Mouse (Mus musculus) adrenal gland, postnatal 14 days (tissue): ENCODE results near the gene Tjp2. TPM values are rescaled to one million over a fixed set of nuclear protein-coding genes. Genes with fewer than 3 reads are reported as not detected.
"Not testable (repeated sequence)": the region's sequence is repeated elsewhere in the genome, so short reads cannot be mapped to it uniquely, and the experiment has no call there.

Experiments
- DNase-seq: peaks from one replicate; pipeline ENCODE4 v3.0.0; 2021; ENCODE audit warnings: mixed read lengths
- total RNA-seq: library from RNA; stranded (reverse); gene quantifications from 2 replicates; pipeline ENCODE4 v1.2.3, GENCODE M21; 2021

The Tjp2 gene
- total RNA-seq, 1 experiment from 2014 or later = 11.2 TPM

- DNase-seq = no peak
These were observed 3.4 kb downstream of the Tjp2 start for GRCm38 (mm10) chr19:24221455-24221854.

DNA sequence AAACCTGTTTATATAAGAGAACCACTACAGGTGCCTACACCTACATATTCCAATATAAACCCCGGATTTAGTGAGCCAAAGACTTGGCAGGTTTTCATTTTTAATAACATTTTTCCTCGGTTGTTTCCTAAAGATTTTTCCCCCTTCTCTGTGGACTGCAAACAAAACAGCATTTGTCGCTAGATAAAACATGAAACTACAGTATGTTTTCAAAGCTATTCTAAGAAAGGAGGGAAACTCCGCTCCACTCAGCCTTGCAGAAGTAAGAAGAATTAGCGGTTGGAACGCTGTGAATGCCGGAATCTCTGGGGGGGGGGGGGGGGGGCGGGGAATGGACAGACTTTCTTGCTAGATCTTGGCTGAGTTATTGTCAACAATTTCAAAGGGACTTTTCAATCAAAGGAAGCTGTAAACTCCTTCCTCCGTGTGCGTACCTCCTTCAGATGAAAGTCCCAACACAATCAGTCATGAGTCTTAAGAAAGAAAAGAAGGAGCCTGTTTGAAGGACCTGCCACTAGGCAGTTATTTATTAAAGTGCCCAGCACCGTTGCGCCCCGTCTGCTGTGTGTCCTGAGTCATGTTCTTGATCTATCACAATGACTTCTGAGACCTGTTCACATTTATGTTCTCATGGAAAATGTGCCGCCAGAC is 3.9 kb downstream of the Tjp2 start:
- DNase-seq = no peak

- DNase-seq = no peak
These were observed 5.8 kb downstream of the Tjp2 start for GRCm38 (mm10) chr19:24219011-24219410.

DNA sequence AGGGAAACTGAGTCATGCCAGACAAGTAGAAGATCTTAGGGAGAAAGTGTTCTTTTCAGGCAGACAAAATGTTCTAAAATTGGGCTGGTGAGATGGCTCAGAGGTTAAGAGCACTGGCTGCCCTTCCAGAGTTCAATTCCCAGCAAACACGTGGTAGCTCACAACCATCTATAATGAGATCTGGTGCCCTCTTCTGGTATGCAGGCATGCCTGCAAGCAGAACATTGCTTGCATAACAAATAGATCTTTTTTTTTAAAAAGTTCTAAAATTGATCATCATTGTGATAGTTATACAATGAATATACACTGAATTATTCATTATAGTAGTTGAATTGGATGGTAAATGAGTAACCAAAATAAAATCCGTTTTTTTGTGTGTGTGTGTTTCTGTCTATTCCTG is 6.5 kb downstream of the Tjp2 start:
- DNase-seq = no peak

DNA sequence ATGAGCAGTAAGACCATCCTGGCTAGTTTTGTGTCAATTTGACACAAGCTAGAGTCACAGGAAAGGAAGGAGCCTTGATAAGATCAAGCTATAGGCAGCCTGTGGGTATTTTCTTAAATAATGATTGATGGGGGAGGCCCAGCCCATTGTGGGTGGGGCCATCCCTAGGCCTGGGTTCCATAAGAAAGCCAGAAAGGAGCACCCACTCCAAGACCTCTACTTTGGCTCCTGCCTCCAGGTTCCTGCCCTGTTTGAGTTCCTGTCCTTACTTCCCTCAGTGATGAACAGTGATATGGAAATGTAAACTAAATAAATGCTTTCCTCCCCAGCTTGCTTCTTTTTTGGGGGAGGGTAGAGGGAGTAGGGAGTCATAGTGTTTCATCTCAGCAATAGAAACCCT is 7.0 kb downstream of the Tjp2 start:
- DNase-seq = no peak

- DNase-seq = no peak
These were observed 8.1 kb downstream of the Tjp2 start for GRCm38 (mm10) chr19:24216771-24217170.

GRCm38 (mm10) chr19:24214939-24215338 is 9.9 kb downstream of the Tjp2 start:
- no peak for DNase-seq

DNA sequence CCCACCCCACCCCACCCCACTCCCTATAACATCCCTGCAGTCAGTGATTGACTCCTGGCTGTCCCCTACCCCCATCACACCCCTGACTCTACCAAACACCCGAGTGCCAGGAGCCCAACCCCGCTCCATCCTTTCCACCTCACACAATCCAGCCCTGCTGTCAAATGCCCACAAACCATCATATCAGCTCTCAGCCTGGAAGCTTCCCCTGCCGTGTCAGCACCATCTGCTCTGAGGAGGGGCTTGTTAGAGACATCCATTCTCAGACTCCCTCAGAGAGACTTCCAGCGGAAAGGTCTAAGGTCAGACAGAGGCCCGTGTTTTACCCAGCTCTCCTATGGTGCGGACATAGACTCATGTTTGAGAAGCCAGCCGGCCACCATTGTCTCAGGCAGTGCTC is 11.5 kb downstream of the Tjp2 start:
- no peak for DNase-seq

- DNase-seq = no peak
These were observed 12.1 kb downstream of the Tjp2 start for GRCm38 (mm10) chr19:24212552-24213249.

GRCm38 (mm10) chr19:24211168-24211567 is 13.7 kb downstream of the Tjp2 start:
- no peak for DNase-seq

GRCm38 (mm10) chr19:24209516-24209915 is 15.3 kb downstream of the Tjp2 start:
- DNase-seq = no peak

GRCm38 (mm10) chr19:24207967-24208366 is 16.9 kb downstream of the Tjp2 start:
- DNase-seq = no peak

DNA sequence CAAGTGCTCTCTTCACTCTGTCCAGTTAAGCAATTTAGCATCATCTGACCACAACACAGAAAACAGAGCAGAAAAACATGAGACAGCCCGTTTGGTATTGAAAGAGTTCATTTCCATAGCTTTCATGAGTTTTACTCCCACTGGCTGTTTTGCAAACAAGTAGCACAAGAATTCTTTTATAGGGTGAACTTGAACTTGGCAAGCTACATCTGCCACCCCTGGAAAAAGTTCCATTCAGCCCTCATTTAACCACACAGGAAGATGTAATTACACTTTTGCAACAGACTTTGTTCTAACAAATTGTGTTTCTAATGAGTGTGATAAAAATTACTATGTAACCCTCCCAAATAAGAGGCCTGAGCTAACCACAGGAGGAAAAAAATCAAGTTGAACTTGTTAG is 19.8 kb downstream of the Tjp2 start:
- DNase-seq = no peak

DNA sequence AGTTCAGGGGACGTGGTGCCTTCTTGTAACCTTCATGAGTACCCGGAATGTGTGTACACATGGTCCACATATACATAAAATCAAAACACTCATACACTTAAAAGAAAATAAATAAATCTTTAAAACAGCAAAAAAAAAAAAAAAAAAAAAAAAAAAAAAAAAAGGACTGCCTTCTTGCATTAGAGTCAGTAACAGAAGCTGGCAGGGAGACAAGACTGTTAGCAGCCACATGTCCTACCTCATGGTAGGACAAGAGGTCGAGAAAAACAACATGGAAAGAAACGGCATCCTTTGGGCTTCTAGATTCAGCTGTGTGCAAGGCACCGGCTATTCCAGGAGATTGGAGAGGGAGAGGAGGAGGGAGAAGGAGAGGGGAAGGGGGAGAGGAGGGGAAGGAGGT is 23.0 kb downstream of the Tjp2 start:
- no peak for DNase-seq

- no peak for DNase-seq
These were observed 24.3 kb downstream of the Tjp2 start for GRCm38 (mm10) chr19:24200566-24200965.

DNA sequence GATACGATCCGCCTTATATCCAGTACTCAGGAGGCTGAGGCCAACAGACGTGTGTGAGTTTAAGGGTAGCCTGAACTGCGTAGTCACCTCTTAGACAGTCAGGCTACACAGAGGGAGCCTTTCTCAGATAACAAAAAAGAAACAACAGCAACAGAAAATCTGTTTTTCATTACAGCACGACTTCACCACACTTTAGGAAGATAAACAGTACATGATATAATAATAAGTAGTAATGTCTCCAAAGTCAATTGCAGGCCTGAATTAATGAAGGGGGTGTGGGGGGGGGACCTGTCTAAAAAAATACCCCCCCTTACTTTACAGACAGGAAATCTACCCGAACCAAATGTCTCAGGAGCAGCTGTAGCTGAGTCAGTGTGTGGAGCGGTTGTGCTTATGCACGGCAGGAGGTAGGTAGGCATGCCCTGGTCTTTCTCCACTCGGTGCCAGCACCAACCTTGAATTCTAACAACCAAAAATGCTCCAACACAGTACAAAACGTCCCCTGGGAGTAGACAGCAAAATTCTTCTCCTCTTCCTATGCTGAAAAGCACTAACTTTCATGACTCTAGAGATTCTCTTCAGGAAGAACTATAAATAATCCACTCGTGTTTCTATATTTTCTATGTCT is 26.0 kb downstream of the Tjp2 start:
- no peak for DNase-seq

- no peak for DNase-seq
These were observed 27.5 kb downstream of the Tjp2 start for GRCm38 (mm10) chr19:24197338-24197737.

- no peak for DNase-seq
These were observed 29.6 kb downstream of the Tjp2 start for GRCm38 (mm10) chr19:24195224-24195623.

- DNase-seq = peak; percentile 37
These were observed 30.6 kb downstream of the Tjp2 start for GRCm38 (mm10) chr19:24194216-24194615.

DNA sequence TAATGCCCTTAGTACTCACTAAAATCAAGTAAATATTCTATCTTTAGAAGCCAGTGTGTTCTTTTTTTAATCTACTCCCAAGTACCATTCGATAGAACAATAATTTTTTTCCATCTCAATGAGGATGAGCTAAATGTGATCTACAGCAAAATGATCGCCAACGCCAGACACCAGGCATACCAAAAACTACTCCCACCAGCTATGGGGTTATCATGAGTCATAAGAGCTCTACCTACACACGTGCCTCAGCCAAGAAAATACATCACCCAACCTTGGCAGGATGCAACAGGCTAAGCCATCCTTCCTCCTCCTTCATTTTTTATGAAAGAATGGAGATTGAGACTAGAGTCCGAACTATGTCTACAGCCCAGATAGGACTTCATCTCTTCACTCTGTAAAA is 31.9 kb downstream of the Tjp2 start:
- DNase-seq = no peak

DNA sequence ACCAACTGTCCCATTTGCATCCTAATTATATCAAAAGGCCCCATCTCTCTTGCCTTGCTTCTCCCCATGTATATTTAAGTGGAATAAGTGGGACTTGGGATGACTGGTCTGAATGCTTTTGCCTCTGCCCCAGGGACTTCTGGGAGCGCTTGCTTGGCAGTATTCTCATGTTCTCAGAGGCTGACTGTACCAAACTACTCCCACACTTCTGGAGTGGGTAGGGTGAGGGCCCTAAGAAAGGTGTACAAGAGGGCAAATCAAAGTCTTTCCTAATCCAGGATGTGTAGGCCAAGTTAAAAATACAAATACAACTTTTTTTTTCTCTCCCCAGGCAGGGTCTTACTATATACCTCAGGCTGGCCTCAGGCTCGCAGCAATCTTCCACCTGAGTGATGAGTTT is 37.0 kb downstream of the Tjp2 start:
- no peak for DNase-seq

- DNase-seq = not testable (repeated sequence)
These were observed 37.5 kb downstream of the Tjp2 start for GRCm38 (mm10) chr19:24187358-24187757.

- DNase-seq = no peak
These were observed 41.1 kb downstream of the Tjp2 start for GRCm38 (mm10) chr19:24183680-24184235.
